Mouse (Mus musculus) midbrain, embryonic 10.5 days (tissue): ENCODE measurements around the gene Hbb-bh2. TPM values are rescaled to one million over a fixed set of nuclear protein-coding genes. Genes with fewer than 3 reads are reported as not detected.
"Not testable (repeated sequence)": the region's sequence is repeated elsewhere in the genome, so short reads cannot be mapped to it uniquely, and the experiment has no call there.

Source experiments
- DNase-seq: peaks from one replicate; pipeline ENCODE4 v3.0.0-alpha.2; 2017; ENCODE audit warnings: low spot score
- H3K27ac ChIP-seq: fragments of 300-500 bp; sonication (generic); replicated peaks from 2 replicates; pipeline ENCODE4 v1.5.1; 2016; ENCODE audit warnings: mild to moderate bottlenecking
- H3K27me3 ChIP-seq: fragments of 300-500 bp; sonication (generic); 2 replicates; pipeline ENCODE4 v1.6.1; 2016; ENCODE audit warnings: low read depth, mild to moderate bottlenecking; ENCODE audit not compliant: poor library complexity, severe bottlenecking
- H3K36me3 ChIP-seq: fragments of 300-500 bp; sonication (generic); 2 replicates; pipeline ENCODE4 v1.6.1; 2016; ENCODE audit warnings: mild to moderate bottlenecking, moderate library complexity
- H3K4me1 ChIP-seq: fragments of 300-500 bp; sonication (generic); 2 replicates; pipeline ENCODE4 v1.6.1; 2016
- H3K4me3 ChIP-seq: fragments of 300-500 bp; sonication (generic); 2 replicates; pipeline ENCODE4 v1.5.1; 2016; ENCODE audit warnings: mild to moderate bottlenecking, moderate library complexity
- H3K9me3 ChIP-seq: fragments of 300-500 bp; sonication (generic); replicated peaks from 2 replicates; pipeline ENCODE4 v1.6.1; 2016; ENCODE audit warnings: mild to moderate bottlenecking
- WGBS: fragments of 180-500 bp; shearing (Covaris S2); methylation state at CpG from one replicate; pipeline ENCODE4 v1.1.7; 2016; 5-methylcytosine and 5-hydroxymethylcytosine counted together
- polyA plus RNA-seq: library from polyadenylated mRNA; unstranded; fragments of >200 nt; fragmentation: Nextera tagmentation; extraction: Ambion mirVana; gene quantifications from 2 replicates; pipeline ENCODE4 v1.2.1, GENCODE M21; 2016

The Hbb-bh2 gene
- polyA plus RNA-seq, 1 experiment from 2014 or later: 0.23 TPM

DNA sequence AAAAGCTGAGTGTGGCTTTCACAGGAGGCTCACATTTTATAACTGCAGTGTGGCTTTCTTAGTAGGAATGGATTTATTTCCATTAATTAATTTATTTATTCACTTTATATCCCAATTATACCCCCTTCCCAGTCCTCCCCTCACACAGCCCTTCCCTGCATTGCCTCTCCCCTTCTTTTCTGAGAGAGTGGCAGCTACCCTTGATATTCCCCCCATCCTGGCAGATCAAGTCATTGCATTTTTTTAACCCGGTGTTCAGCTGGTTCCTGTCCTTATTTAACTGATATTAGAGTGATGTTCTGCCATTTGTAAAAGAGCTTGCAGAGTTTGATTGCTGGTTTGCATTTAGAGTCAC is 30.5 kb downstream of the Hbb-bh2 start:
- H3K9me3 ChIP-seq: no peaks in the 10 kb centered on the region
- DNase-seq: no peak
- no peaks in the 10 kb centered on the region for H3K36me3 ChIP-seq
- H3K4me3 ChIP-seq: no peak overlapping the region
- H3K27ac ChIP-seq: no peak overlapping the region
- WGBS: 72% methylated on average over 1 of the region's 1 CpGs
- no peaks in the 10 kb centered on the region for H3K27me3 ChIP-seq
- H3K4me1 ChIP-seq: no peaks in the 10 kb centered on the region

DNA sequence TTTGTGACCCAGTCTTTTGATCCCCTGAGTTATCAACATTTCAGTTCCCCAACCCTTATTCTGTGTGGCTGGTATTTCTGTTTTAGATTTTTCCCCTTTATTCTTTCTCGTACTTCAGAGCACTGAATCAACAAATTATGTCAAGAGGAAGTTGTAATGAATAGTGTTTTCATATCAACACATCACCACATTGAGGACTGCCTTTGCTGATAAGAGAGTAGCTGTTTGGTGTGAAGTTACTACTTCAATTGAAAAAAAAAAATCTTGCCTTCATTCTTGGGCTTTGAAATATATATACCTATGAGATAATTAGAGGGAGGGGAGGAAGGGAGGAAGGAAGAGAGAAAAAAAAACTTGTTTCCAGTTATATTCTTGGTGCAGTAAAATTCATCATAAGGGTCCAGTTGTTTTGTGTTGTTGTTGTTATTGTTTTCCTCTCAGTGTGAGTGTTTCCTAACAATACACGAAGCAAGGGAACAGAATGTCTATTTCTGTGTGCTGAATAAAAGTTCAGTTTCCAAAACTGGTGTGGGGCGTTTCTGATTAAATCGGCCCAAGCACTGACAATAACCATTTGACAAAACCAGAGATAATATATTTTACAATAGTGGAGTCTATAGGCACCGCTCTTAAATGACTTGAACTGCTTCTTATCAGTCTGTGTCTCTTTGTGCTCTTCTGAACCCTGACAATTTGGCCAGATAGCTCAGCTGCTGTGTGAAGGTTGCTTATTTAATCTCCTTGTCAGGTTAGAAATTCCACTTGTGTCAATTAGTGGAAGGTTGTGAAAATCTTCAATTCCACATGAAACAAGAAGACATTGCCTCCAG is 31.1 kb downstream of the Hbb-bh2 start:
- no peak for DNase-seq
- Histone ChIP-seq H3K36me3 (no peaks in the 10 kb centered on the region), H3K4me3 (no peak overlapping the region), H3K4me1 (no peaks in the 10 kb centered on the region), H3K9me3 (no peaks in the 10 kb centered on the region), H3K27ac (no peak overlapping the region), H3K27me3 (no peaks in the 10 kb centered on the region)
- WGBS: 76% methylated on average over 5 of the region's 5 CpGs

- H3K4me1 ChIP-seq, H3K27me3 ChIP-seq, DNase-seq, H3K27ac ChIP-seq, H3K9me3 ChIP-seq, H3K4me3 ChIP-seq, H3K36me3 ChIP-seq: not testable (repeated sequence)
- WGBS: 75% methylated on average over 2 of the region's 2 CpGs
These were observed 32.2 kb downstream of the Hbb-bh2 start for GRCm38 (mm10) chr7:103808120-103808519.

- Histone ChIP-seq H3K4me1 (no peaks in the 10 kb centered on the region), H3K4me3 (no peak overlapping the region), H3K27ac (no peak overlapping the region), H3K9me3 (no peaks in the 10 kb centered on the region), H3K27me3 (no peaks in the 10 kb centered on the region), H3K36me3 (no peaks in the 10 kb centered on the region)
- peak; percentile 13 for DNase-seq
- 76% methylated on average over 1 of the region's 1 CpGs for WGBS
These were observed 33.5 kb downstream of the Hbb-bh2 start for GRCm38 (mm10) chr7:103806856-103807255.

DNA sequence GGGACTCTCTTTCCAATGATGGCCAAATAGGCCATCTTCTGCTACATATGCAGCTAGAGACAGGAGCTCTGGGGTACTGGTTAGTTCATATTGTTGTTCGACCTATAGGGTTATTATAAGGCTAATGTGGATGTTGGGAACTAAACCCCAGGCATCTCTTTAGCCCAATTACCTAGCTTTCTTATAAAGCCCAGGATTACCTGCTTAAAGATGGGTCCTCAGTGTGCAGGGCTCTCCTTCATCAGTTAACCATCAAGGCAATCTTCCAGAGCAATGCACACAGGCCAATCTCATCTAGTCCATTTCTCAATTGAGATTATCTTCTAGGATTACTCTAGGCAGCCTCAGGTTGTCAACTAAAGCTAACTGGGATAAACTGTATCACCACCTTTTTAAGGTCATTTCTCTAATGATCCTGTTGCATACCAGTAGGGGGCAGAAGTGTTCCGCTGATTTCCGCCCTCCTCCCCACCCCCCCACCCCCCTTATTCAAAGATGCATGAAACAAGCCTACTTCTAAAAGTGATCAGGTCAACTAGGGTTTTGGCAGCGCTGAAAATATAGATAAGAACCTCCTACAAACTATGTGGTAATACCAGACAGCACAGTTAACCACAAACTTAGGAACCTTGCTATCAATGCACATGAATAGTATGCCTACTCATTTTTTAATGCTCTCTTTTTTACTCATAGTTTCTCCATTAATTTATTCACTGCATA is 47.5 kb downstream of the Hbb-bh2 start:
- no peak overlapping the region for H3K4me3 ChIP-seq
- H3K27me3 ChIP-seq: no peaks in the 10 kb centered on the region
- H3K27ac ChIP-seq: no peak overlapping the region
- H3K9me3 ChIP-seq: no peaks in the 10 kb centered on the region
- 35% methylated on average over 4 of the region's 4 CpGs for WGBS
- no peaks in the 10 kb centered on the region for H3K36me3 ChIP-seq
- H3K4me1 ChIP-seq: no peaks in the 10 kb centered on the region
- no peak for DNase-seq

DNA sequence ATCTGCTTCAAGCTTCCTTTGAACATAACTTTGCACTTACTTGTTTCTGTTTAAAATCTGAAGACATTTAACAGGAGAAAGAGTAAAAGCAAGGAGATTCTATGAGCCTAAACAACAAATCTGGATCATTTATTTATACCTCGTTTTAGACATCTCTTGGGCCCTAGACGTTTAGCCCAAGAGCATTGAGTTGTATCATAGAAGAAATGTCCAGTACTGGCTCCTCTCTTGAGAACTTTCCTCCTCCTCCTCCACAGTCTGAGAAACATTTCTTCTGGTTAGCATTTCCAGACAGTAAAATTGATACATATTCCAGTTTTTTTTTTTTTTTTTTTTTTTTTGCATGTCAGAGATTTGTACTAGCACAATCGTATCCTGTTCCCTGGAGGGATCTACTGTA is 48.6 kb downstream of the Hbb-bh2 start, which contains the start of gene Olfr67:
Olfr67 (minus strand) TSS at position 101 of the 400 bp plus-strand sequence.
- Histone ChIP-seq H3K27me3 (no peaks in the 10 kb centered on the region), H3K4me3 (no peak within 1 kb of the TSS), H3K36me3 (no peaks in the 10 kb centered on the region), H3K4me1 (no peaks in the 10 kb centered on the region), H3K9me3 (no peaks in the 10 kb centered on the region), H3K27ac (no peak within 1 kb of the TSS)
- 92% methylated on average over 3 of the region's 3 CpGs for WGBS
- no peak for DNase-seq

Other genes starting within 250 kb of the Hbb-bh2 start
- not detected in 2 replicates for gene Olfr619, start 239.9 kb downstream of the Hbb-bh2 start, polyA plus RNA-seq
- not detected in 2 replicates for gene Olfr620, start 228.0 kb downstream of the Hbb-bh2 start, polyA plus RNA-seq
- not detected in 2 replicates for gene Olfr622, start 197.8 kb downstream of the Hbb-bh2 start, polyA plus RNA-seq
- not detected in 2 replicates for gene Olfr623, start 176.8 kb downstream of the Hbb-bh2 start, polyA plus RNA-seq
- 0.02 TPM in 2 replicates for gene Olfr624, start 169.3 kb downstream of the Hbb-bh2 start, polyA plus RNA-seq
- not detected in 2 replicates for gene Olfr625-ps1, start 157.8 kb downstream of the Hbb-bh2 start, polyA plus RNA-seq
- gene Olfr243, start 125.8 kb downstream of the Hbb-bh2 start, polyA plus RNA-seq: not detected in 2 replicates
- not detected in 2 replicates for gene Olfr628, start 110.1 kb downstream of the Hbb-bh2 start, polyA plus RNA-seq
- not detected in 2 replicates for gene Olfr629, start 95.6 kb downstream of the Hbb-bh2 start, polyA plus RNA-seq
- gene Olfr630, start 83.2 kb downstream of the Hbb-bh2 start, polyA plus RNA-seq: not detected in 2 replicates
- gene Olfr69, start 68.9 kb downstream of the Hbb-bh2 start, polyA plus RNA-seq: not detected in 2 replicates
- gene Olfr68, start 60.8 kb downstream of the Hbb-bh2 start, polyA plus RNA-seq: not detected in 2 replicates
- gene Olfr67, start 48.7 kb downstream of the Hbb-bh2 start, polyA plus RNA-seq: not detected in 2 replicates
- gene Hbb-bt, start 26.5 kb downstream of the Hbb-bh2 start, polyA plus RNA-seq: 191 and 345 TPM in 2 replicates
- gene Hbb-bs, start 12.4 kb downstream of the Hbb-bh2 start, polyA plus RNA-seq: 74.3 and 117 TPM in 2 replicates
- 3,029 and 4,275 TPM in 2 replicates for gene Hbb-bh1, start 2.6 kb upstream of the Hbb-bh2 start, polyA plus RNA-seq
- 7,838 and 8,555 TPM in 2 replicates for gene Hbb-y, start 12.7 kb upstream of the Hbb-bh2 start, polyA plus RNA-seq
- gene Olfr66, start 45.7 kb upstream of the Hbb-bh2 start, polyA plus RNA-seq: not detected in 2 replicates
- gene Olfr64, start 54.0 kb upstream of the Hbb-bh2 start, polyA plus RNA-seq: not detected in 2 replicates
- gene Olfr65, start 63.0 kb upstream of the Hbb-bh2 start, polyA plus RNA-seq: not detected in 2 replicates
- gene Olfr631, start 88.3 kb upstream of the Hbb-bh2 start, polyA plus RNA-seq: not detected in 2 replicates
- gene Olfr632, start 93.8 kb upstream of the Hbb-bh2 start, polyA plus RNA-seq: not detected in 2 replicates
- gene Olfr633, start 103.9 kb upstream of the Hbb-bh2 start, polyA plus RNA-seq: not detected in 2 replicates
- 0.01 and 0.04 TPM in 2 replicates for gene Olfr635, start 130.6 kb upstream of the Hbb-bh2 start, polyA plus RNA-seq
- not detected in 2 replicates for gene Olfr638, start 158.2 kb upstream of the Hbb-bh2 start, polyA plus RNA-seq
- gene Olfr639, start 176.8 kb upstream of the Hbb-bh2 start, polyA plus RNA-seq: not detected in 2 replicates
- gene Olfr640, start 185.1 kb upstream of the Hbb-bh2 start, polyA plus RNA-seq: not detected in 2 replicates
- not detected in 2 replicates for gene Olfr641, start 194.9 kb upstream of the Hbb-bh2 start, polyA plus RNA-seq
- not detected in 2 replicates for gene Olfr642, start 212.1 kb upstream of the Hbb-bh2 start, polyA plus RNA-seq
- not detected in 2 replicates for gene 4930516K23Rik, start 220.9 kb upstream of the Hbb-bh2 start, polyA plus RNA-seq
- not detected in 2 replicates for gene Olfr644, start 231.3 kb upstream of the Hbb-bh2 start, polyA plus RNA-seq
- gene Olfr645, start 244.9 kb upstream of the Hbb-bh2 start, polyA plus RNA-seq: not detected in 2 replicates